Mouse (Mus musculus): ENCODE data around the gene Itgb4. TPM values are rescaled to one million over a fixed set of nuclear protein-coding genes. Genes with fewer than 3 reads are reported as not detected.
"Not testable (repeated sequence)": the region's sequence is repeated elsewhere in the genome, so short reads cannot be mapped to it uniquely, and the experiment has no call there.

The Itgb4 gene
- total and polyA plus RNA-seq, 2 experiments from 2014 or later = 0.93 to 1.1 TPM

- Histone ChIP-seq H3K9me3 (ENCODE audit: low read length) (no peaks in the 10 kb centered on the region), H3K4me2 (ENCODE audit: low read depth) (peak overlapping the region; percentile 77), H3K4me1 (ENCODE audit: insufficient read depth) (peaks cover 4% of the 10 kb centered on the region; the same call in 1 of the 2 replicates), H3K4me3 (ENCODE audit: low read depth, low read length) (peak overlapping the region; percentile 49), H3K36me3 (ENCODE audit: insufficient read depth) (peaks cover 22% of the 10 kb centered on the region), H3K27me3 (ENCODE audit: insufficient read depth, low read length) (no peaks in the 10 kb centered on the region), H3K9ac (peak overlapping the region; percentile 14; the same call in 1 of the 2 replicates), H3K27ac (ENCODE audit: low read depth, low read length) (no peak overlapping the region)
- ATAC-seq (no peak), DNase-seq (no peak)
- no peak for TF ChIP-seq CTCF (IDR thresholded peaks at IDR 0.05; ENCODE audit: low read depth)
- 71% methylated on average over 6 of the region's 6 CpGs for WGBS
Measured at GRCm38 (mm10) chr11:116021328-116022220, 47.1 kb downstream of the Itgb4 start.

- H3K27me3 ChIP-seq (ENCODE audit: insufficient read depth, low read length) = no peaks in the 10 kb centered on the region
- H3K36me3 ChIP-seq (ENCODE audit: insufficient read depth) = peaks cover 22% of the 10 kb centered on the region
- no peaks in the 10 kb centered on the region for H3K9me3 ChIP-seq (ENCODE audit: low read length)
- DNase-seq (peak; percentile 32), ATAC-seq (no peak)
- no peak overlapping the region for H3K27ac ChIP-seq (ENCODE audit: low read depth, low read length)
- 46% methylated on average over 4 of the region's 4 CpGs for WGBS
- peaks cover 4% of the 10 kb centered on the region; the same call in 1 of the 2 replicates for H3K4me1 ChIP-seq (ENCODE audit: insufficient read depth)
- peak overlapping the region; percentile 49 for H3K4me3 ChIP-seq (ENCODE audit: low read depth, low read length)
- peak overlapping the region; percentile 25 for H3K9ac ChIP-seq
- TF ChIP-seq CTCF (IDR thresholded peaks at IDR 0.05; ENCODE audit: low read depth) = no peak
- H3K4me2 ChIP-seq (ENCODE audit: low read depth) = peak overlapping the region; percentile 77
Measured at GRCm38 (mm10) chr11:116022256-116022780, 47.8 kb downstream of the Itgb4 start.

- H3K27ac ChIP-seq (ENCODE audit: low read depth, low read length) = peak overlapping the region; percentile 97
- not testable (repeated sequence) for H3K27me3 ChIP-seq (ENCODE audit: insufficient read depth, low read length); ATAC-seq; DNase-seq; H3K9me3 ChIP-seq (ENCODE audit: low read length); H3K4me1 ChIP-seq (ENCODE audit: insufficient read depth)
- 3% methylated on average over 18 of the region's 18 CpGs for WGBS
- peak overlapping the region; percentile 88 for H3K4me3 ChIP-seq (ENCODE audit: low read depth, low read length)
- H3K4me2 ChIP-seq (ENCODE audit: low read depth) = peak overlapping the region; percentile 77
- peaks cover 22% of the 10 kb centered on the region for H3K36me3 ChIP-seq (ENCODE audit: insufficient read depth)
- peak overlapping the region; percentile 100 for H3K9ac ChIP-seq
Measured at GRCm38 (mm10) chr11:116023074-116023770, 48.7 kb downstream of the Itgb4 start.

GRCm38 (mm10) chr11:116023771-116024355 lies 49.4 kb downstream of the Itgb4 start:
- Histone ChIP-seq H3K36me3 (ENCODE audit: insufficient read depth) (peaks cover 22% of the 10 kb centered on the region), H3K4me2 (ENCODE audit: low read depth) (peak overlapping the region; percentile 77), H3K4me1 (ENCODE audit: insufficient read depth) (peaks cover 4% of the 10 kb centered on the region; the same call in 1 of the 2 replicates), H3K4me3 (ENCODE audit: low read depth, low read length) (peak overlapping the region; percentile 88), H3K27ac (ENCODE audit: low read depth, low read length) (peak overlapping the region; percentile 97), H3K9me3 (ENCODE audit: low read length) (no peaks in the 10 kb centered on the region), H3K27me3 (ENCODE audit: insufficient read depth, low read length) (no peaks in the 10 kb centered on the region), H3K9ac (peak overlapping the region; percentile 100)
- TF ChIP-seq CTCF (IDR thresholded peaks at IDR 0.05; ENCODE audit: low read depth) = peak; percentile 74
- ATAC-seq (peak; percentile 57), DNase-seq (no peak)
- WGBS = 1% methylated on average over 55 of the region's 57 CpGs

- H3K4me2 ChIP-seq (ENCODE audit: low read depth) = no peak overlapping the region
Measured at GRCm38 (mm10) chr11:116024356-116024808, 49.9 kb downstream of the Itgb4 start.

GRCm38 (mm10) chr11:116025056-116025845 lies 50.7 kb downstream of the Itgb4 start:
- Histone ChIP-seq H3K4me1 (ENCODE audit: insufficient read depth) (peaks cover 4% of the 10 kb centered on the region; the same call in 1 of the 2 replicates), H3K36me3 (ENCODE audit: insufficient read depth) (peaks cover 19% of the 10 kb centered on the region), H3K4me3 (ENCODE audit: low read depth, low read length) (no peak overlapping the region), H3K9ac (no peak overlapping the region), H3K27ac (ENCODE audit: low read depth, low read length) (peak overlapping the region; percentile 68), H3K4me2 (ENCODE audit: low read depth) (no peak overlapping the region), H3K9me3 (ENCODE audit: low read length) (no peaks in the 10 kb centered on the region), H3K27me3 (ENCODE audit: insufficient read depth, low read length) (no peaks in the 10 kb centered on the region)
- TF ChIP-seq CTCF (IDR thresholded peaks at IDR 0.05; ENCODE audit: low read depth) = no peak
- DNase-seq (no peak), ATAC-seq (no peak)
- WGBS = 92% methylated on average over 3 of the region's 3 CpGs

More at GRCm38 (mm10) chr11:116024356-116024808, 49.9 kb downstream of the Itgb4 start:
- no peak for TF ChIP-seq CTCF (IDR thresholded peaks at IDR 0.05; ENCODE audit: low read depth)
- under 1% methylated on average over 32 of the region's 37 CpGs for whole genome bisulfite sequencing
- Histone ChIP-seq H3K9ac (peak overlapping the region; percentile 100), H3K27me3 (ENCODE audit: insufficient read depth, low read length) (no peaks in the 10 kb centered on the region), H3K9me3 (ENCODE audit: low read length) (no peaks in the 10 kb centered on the region), H3K36me3 (ENCODE audit: insufficient read depth) (peaks cover 22% of the 10 kb centered on the region), H3K4me1 (ENCODE audit: insufficient read depth) (peaks cover 4% of the 10 kb centered on the region; the same call in 1 of the 2 replicates), H3K27ac (ENCODE audit: low read depth, low read length) (peak overlapping the region; percentile 97), H3K4me3 (ENCODE audit: low read depth, low read length) (peak overlapping the region; percentile 88)
- ATAC-seq (peak; percentile 95), DNase-seq (peak; percentile 100)

Data from forebrain, postnatal 0 days (tissue).